Mouse (Mus musculus) Muller cell, postnatal 12 days (primary cell): ENCODE measurements around the gene Serpina7.

Source experiments
- DNase-seq: peaks from one replicate; pipeline ENCODE4 v3.0.0-alpha.2; 2015; ENCODE audit errors: inconsistent ontology term

Serpina7 gene

DNA sequence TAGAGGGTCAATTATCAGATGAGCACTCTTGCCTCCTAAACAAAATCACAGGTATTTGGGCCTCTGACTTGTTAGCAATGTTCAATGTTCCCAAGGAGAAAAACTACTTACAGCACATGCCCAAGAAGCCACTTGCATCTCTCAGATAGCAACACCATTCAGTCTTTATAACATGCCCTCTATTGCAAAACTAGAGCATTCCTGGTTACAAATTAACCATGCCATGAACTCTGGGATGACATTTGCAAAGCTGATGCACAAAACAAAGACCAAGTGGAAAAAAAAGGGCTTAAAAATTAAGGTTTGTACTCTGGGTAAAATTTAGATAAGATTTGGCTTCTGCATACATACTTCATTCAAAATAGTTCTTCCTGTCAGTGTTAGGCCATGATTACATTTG is at the start of gene Serpina7:
Gene Serpina7, minus strand, starts transcription at position 160 of the 400 bp plus-strand sequence.
- DNase-seq: peak; percentile 9

DNA sequence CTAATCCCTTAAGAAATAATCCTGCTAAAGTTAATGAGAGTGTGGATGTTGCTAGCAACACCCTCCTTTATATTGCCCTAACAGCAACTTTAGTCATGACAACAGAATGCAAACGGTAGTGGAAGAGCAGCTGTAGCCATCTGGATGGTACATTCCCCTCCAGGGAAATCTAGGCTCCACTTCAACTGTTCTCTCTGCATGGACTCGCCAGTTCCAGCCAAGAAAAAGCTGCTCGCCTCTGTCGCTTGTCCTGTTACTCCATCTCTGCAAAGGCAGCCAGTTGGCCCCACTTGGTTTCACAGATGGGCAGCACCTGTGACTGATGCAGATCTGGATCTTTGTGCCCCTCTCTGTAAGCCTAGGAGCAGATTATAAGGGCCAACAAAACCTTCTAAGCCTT is 49.0 kb upstream of the Serpina7 start:
- no peak for DNase-seq

DNA sequence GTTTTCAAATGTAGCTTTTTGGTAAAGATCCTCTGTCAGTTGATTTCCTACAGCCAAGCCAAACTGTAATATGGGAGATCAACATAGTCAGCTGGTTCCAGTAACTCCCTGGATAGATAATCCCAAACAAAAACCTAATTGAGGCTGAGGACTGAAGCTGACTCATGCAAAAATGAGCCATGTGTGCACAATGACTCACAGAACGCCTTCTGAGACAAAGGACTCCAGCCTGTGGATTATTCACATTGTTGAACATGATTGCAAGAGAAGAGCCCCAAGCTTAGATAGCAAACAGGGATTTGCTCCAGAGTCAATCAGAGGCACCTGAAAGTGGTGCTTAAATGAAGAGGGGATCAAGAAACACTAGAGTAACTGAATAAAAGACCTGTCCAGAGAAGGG is 12.2 kb upstream of the Serpina7 start:
- peak; percentile 67 for DNase-seq

DNA sequence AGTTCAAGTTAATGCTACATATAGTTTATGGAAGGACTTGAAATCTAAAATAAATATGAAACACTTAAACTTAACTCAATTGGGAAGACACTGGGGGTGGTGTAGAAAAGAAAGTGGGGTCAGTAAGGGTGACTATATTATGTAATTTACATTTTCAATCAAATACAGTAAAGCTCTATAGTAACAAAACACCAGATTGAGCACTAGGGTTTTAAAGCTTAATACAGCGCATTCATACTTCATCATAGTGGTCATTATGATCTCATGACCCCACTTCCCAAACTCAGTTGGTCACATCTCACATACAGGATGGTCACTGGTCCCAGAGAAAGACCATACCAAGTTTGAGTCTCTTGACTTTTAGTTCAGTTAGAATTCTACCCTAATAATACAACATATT is 907 bp upstream of the Serpina7 start, which contains the start of gene 4930513O06Rik:
Gene 4930513O06Rik, plus strand, starts transcription at position 301 of the 400 bp plus-strand sequence.
- DNase-seq: no peak

DNA sequence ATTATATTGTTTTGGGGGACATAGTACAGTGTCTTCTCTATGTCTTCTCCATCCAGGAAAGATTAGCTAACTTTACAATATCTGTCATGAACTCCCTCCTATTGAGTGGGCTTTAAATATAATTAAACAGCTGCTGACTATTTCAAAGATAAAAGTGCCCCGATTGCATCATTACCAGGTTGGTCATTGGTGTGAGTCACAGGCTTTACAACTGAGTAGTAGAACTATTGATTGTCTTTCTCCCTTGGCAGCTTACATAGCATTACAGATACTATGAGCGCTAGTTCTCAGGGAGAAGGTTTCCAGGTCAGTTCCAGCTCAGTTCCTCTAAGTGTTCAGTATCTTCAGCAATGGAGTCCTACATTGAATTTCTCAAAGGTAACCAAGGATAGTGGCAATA is 6.5 kb downstream of the Serpina7 start:
- no peak for DNase-seq

DNA sequence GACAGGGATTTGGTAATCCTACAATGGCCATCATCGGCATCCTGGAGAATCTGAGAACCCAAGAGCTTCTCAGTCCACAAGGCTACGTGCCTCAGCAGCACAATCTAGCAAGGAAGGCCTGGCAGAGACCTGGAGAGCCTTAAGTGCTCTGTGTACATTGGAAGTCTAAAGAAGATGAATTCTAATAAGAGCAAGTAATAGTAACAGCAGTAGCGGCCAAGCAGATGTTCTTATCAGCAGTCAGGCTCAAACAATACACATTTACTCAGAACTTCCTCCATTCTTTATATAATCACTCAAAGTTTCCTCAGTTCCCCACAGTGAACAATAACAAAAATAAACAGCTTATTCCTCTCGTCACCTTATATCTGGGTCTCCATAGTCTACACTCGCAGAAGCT is 21.0 kb downstream of the Serpina7 start:
- DNase-seq: no peak

DNA sequence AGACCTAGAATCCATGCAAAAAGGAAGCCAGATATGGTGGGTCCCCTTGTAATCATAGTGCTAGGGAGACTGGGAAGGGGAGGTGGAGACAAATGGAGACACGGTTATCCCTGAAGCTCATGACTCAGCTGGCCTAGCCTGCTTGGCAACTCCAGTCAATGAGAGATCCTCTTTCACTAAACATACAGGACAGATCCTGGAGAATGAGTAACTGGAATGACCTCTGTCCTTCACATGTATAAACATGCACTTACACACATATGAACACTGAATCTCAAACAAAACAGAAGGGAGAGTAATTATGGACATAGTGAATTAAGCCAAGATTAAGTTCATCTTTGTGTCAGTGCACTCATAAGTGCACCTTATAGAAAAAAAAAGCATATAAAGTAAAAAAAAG is 31.9 kb downstream of the Serpina7 start:
- no peak for DNase-seq

DNA sequence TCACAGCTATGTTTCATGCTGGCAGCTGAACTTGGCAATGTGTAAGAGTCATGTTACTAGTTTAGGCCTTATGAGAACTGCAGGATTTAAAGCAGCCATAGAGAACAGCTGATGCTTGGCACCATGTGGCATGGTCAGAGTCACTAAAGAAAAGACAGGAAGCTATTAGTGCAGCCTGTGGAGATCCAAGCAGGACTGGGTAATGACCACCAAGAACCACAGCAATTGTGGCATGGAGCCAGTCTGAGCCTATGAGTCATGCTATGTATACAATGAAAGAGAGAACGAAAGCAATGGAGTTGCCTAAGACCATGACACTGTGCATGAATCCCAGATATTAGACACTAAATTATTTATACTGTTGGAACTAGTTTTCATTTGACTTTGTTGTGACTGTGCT is 33.1 kb downstream of the Serpina7 start:
- peak; percentile 68 for DNase-seq

DNA sequence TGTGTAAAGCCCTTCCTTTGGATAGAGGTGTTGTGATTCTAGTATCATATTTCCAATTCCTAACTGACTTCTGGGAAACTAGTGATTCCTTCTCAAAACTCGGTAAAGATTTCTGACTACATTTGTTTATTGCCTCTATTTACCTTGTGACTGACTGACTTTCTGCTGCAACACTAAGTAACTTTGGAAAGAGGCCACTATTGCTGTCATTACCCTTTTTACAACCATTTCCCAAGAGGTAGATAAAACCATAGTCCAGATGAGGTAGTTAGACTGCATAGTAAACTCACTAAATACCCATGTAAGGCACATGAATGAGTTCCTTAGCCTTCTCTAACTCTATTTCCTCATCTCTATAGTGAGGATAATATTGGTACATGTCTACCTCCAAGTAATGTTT is 43.9 kb downstream of the Serpina7 start:
- DNase-seq: no peak

DNA sequence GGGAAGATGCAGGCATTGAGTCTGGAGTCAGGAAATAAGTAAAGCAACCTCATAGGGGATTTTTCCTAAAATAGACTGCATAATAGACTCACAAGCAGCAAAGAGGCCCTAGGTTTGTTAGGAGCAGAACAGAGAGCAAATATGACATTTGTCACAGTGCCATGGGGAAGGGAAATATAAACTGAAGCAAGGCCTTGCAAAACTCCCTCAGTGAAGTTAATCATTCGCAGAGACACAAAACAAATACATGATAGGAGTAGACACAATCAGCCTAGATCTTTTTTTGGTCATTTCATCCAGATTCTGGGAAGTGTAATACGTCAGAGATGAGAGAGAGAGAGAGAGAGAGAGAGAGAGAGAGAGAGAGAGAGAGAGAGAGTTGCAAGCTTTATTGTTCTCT is 45.7 kb downstream of the Serpina7 start:
- DNase-seq: no peak

DNA sequence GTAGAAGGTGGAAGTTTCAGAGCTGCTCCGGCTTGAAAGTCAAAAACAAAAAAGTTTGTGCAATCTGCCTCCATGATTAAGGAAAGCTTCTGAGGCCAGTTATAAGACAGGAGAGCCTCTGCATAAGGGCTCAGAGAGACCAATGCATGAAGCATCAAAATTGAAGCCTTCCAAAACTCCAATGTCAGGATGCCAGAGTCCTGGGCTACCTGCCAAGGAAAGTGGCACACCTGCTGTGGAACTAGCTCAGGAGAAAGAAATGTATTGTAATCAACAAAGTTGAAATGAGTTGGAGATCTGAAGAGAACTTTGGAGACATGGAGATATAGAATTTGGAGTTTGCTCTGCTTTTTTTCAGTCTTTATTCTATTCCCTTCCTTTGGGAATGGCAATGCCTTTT is 47.4 kb downstream of the Serpina7 start:
- DNase-seq: no peak
